Mouse (Mus musculus) central nervous system, embryonic 11.5 days (tissue): ENCODE measurements around the gene Ddx19a. TPM values are rescaled to one million over a fixed set of nuclear protein-coding genes. Genes with fewer than 3 reads are reported as not detected.

Source experiments
- polyA plus RNA-seq: library from polyadenylated mRNA; depleted of rRNA; stranded (reverse); fragments of >200 nt; gene quantifications from 2 replicates; pipeline ENCODE4 v1.2.3, GENCODE M21; 2012; rRNA removed

The Ddx19a gene
- polyA plus RNA-seq: 73.2 and 86.5 TPM in 2 replicates

GRCm38 (mm10) chr8:110997547-110998531, at the start of gene Ddx19a:
Ddx19a (minus strand) TSS chr8:110997800.

DNA sequence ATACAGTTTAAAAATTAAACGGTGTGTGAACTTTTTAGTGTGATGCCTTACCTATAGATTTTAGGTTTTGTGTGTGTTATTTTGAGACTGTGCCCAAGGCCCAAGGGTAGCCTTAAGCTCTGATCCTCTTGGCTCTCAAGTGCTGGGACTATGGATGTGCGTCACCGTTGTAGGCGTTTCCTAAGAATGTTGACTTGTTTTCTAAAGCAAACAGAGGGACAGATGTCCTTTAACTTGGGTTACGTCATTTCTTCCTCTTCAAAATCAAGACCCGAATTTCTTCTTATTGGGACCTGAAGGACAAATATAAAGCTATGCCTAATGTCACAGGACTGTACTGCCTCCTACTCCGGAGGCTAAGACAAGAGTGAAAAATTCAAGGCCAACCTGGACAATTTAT, 35.3 kb upstream of the Ddx19a start, which contains the start of gene Aars:
Gene Aars, plus strand, starts transcription at position 229 of the 400 bp plus-strand sequence.

GRCm38 (mm10) chr8:111031572-111031971, 34.0 kb upstream of the Ddx19a start, which contains the start of gene Ddx19b:
Ddx19b (minus strand) TSS chr8:111031751.

Other genes starting within 250 kb of the Ddx19a start
- 0.40 and 0.57 TPM in 2 replicates for gene Il34, start 191.9 kb downstream of the Ddx19a start, polyA plus RNA-seq
- 50.1 and 63.5 TPM in 2 replicates for gene Cog4, start 151.2 kb downstream of the Ddx19a start, polyA plus RNA-seq
- gene Sf3b3, start 151.0 kb downstream of the Ddx19a start, polyA plus RNA-seq: 115 and 124 TPM in 2 replicates
- 14.4 and 14.8 TPM in 2 replicates for gene Fuk, start 95.3 kb downstream of the Ddx19a start, polyA plus RNA-seq
- gene St3gal2, start 77.9 kb downstream of the Ddx19a start, polyA plus RNA-seq: 19.5 and 24.2 TPM in 2 replicates
- gene Ddx19b, start 34.0 kb upstream of the Ddx19a start, polyA plus RNA-seq: 10.3 and 12.0 TPM in 2 replicates
- gene Aars, start 35.3 kb upstream of the Ddx19a start, polyA plus RNA-seq: 56.7 and 71.6 TPM in 2 replicates
- 4.7 and 58.3 TPM in 2 replicates for gene Exosc6, start 58.5 kb upstream of the Ddx19a start, polyA plus RNA-seq
- 0.82 and 0.91 TPM in 2 replicates for gene Clec18a, start 94.6 kb upstream of the Ddx19a start, polyA plus RNA-seq
- gene Pdpr, start 96.8 kb upstream of the Ddx19a start, polyA plus RNA-seq: 8.3 and 12.1 TPM in 2 replicates